Mouse (Mus musculus): ENCODE measurements around the gene Acads.
"Not testable (repeated sequence)": the region's sequence is repeated elsewhere in the genome, so short reads cannot be mapped to it uniquely, and the experiment has no call there.

Acads gene

DNA sequence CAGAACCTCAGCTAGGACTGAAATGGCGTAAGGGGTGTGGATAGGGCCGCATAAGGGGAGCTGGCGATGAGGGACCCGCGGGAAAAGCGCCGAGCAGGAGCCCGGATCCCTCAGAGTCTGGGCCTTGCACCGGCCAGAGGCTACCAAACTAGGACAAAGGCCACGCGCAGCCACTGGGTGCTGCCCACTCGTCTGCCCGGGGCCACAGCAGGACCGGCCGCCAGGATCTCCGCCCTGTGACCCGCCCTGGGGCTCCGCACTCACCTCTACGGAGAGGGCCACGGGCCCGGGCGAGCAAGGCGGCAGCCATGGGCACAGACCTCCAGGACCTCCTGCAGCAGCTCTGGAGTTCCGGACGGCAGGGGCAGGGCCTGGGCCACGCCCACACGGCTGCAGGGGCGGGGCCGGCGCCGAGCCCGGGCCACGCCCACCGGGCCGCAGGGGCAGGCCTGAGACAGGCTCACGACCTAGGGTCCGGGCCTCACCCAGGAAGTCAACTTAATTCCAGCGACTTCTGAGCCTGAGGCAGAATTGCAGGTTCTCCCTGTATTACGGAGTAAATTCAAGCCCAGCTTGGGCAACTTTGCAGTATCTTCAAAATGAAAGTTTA is at the start of gene Acads:
Acads (minus strand) TSS at position 386 of the 610 bp plus-strand sequence.
- DNase-seq: peak; percentile 95

DNA sequence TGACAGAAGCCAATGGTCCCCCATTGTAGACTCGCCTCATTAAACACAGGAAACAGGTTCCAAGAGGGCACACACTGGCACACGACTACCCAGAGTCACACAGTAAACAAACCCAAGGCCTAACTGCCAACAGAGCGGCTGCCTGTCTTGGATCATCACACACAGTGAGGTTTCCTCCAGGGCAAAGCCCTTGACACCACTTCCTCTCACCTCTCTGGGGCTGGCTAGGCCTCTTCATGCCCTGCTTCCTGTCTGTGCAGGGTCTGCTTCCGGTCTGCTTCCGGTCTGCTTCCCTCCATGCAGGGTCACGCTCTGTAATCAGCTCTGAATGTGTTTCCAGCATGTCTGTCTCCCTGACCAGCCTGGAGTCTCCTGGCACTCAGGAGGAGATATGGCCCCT is 48.2 kb upstream of the Acads start:
- no peak for DNase-seq

DNA sequence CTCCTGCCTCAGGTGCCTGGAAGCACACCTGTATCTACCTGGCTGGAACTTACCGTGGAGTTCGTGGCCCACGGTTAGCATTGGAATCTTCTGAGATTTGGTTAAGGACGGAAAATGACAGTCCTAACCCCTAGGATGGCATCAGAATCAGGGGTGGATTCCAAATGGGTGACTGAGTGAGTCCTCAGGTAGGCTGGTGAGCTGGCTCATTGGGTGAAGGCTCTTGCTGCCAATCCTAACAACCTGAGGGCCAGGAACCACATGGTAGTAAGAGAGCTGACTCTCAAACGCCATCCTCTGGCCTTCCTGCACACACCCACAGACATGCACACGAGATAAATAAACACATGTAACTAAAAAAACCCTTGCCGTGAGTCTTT is 47.7 kb upstream of the Acads start:
- DNase-seq: no peak

DNA sequence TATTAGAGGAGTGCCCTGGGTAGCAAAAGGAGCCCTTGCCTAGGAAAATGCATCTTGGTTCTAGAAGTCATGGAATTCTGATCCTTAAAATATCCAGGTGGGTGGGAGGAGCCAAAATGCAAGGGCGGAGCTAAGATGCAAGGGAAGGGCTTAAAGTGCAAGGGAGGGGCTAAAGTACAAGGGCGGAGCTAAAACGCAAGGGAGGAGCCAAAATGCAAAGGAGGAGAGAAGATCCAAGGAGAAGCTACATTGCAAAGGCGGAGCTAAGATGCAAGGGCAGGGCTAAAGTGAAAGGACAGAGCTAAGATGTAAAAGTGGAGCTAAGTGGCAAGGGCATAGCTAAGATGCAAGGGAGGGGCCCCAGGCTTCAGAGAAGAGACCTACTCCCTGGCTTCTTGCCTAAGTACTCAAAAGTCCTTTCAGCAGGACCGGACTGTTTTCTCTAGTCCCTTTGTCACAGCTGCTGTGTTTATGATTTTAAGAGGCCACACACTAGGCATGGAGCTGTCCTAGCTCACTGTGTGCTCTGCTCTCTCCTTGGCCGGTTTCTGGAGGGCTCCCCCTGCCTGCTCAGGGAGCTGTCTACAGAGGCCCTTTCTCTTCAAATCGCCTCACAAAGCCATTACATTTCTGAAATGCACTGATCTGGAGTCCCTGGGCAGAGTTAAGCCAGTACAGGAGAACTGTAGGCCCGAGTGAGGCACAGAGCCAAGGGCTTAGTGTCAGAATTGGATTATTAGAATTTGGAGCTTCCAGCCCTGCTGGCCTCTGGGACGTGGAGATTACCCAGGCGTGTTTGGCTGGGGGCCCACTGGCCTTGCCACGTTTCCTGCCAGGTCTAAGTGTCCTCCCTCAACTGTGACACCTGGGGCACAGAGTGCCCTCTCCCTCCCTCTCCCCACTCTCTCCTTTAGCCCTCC is 47.0 kb upstream of the Acads start:
- peak; percentile 85 for DNase-seq

DNA sequence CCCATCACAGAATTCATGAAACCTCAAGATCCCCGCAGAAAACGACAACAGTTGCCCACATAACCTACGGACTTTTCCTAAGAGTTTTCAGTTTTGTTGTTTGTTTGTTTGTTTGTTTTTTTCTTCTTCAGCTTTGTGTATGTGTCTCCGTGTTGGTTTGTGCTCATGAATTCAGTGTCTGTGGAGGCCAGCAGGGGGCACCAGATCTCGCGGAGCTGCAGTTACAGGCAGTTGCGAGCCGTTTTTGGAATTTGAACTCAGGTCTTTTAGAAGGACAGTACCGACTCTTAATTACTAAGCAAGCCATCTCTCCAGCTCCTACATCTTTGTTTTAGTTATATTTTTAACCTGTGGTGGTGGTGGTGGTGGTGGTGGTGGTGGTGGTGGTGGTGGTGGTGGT is 46.2 kb upstream of the Acads start:
- no peak for DNase-seq

DNA sequence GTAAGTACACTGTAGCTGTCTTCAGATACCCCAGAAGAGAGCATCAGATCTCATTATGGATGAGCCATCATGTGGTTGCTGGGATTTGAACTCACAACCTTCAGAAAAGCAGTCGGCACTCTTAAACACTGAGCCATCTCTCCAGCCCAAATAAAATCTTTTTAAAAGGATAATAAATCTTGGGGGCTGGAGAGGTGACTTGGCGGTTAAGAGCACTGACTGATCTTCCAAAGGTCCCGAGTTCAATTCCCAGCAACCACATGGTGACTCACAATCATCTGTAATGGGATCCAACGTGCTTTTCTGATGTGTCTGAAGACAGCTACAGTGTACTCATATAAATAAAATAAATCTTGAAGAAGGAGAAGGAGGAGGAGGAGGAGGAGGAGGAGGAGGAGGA is 45.3 kb upstream of the Acads start:
- DNase-seq: not testable (repeated sequence)

DNA sequence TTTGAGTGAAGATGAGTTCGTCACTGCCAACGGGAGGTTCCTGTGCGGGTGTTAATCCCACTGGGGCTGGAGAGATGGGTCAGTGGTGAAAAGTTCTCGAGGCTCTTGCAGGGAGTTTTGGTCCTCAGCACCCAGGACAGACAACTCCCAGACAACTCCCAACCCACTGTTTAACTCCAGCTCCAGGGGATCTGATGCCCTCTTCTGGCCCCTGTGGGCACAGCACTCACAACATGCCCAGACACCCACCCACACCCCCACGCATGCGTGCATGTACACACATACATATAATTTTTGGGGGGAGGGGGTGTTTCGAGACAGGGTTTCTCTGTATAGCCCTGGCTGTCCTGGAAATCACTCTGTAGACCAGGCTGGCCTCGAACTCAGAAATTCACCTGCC is 44.4 kb upstream of the Acads start:
- DNase-seq: peak; percentile 81

DNA sequence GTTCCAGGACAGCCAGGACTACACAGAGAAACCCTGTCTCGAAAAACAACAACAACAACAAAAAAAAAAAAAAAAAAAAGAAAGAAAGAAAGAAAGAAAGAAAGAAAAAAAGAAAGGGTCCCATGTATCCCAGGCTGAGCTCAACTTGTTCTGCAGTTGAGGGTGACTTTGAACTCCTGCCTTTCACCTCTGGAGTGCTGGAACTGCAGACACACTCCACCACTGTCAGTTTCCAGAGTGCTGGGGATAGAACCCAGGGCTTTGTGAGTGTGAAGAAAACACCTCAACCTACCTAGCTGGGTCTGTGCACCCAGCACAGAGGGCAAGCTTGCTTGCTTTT is 42.8 kb upstream of the Acads start:
- DNase-seq: not testable (repeated sequence)

DNA sequence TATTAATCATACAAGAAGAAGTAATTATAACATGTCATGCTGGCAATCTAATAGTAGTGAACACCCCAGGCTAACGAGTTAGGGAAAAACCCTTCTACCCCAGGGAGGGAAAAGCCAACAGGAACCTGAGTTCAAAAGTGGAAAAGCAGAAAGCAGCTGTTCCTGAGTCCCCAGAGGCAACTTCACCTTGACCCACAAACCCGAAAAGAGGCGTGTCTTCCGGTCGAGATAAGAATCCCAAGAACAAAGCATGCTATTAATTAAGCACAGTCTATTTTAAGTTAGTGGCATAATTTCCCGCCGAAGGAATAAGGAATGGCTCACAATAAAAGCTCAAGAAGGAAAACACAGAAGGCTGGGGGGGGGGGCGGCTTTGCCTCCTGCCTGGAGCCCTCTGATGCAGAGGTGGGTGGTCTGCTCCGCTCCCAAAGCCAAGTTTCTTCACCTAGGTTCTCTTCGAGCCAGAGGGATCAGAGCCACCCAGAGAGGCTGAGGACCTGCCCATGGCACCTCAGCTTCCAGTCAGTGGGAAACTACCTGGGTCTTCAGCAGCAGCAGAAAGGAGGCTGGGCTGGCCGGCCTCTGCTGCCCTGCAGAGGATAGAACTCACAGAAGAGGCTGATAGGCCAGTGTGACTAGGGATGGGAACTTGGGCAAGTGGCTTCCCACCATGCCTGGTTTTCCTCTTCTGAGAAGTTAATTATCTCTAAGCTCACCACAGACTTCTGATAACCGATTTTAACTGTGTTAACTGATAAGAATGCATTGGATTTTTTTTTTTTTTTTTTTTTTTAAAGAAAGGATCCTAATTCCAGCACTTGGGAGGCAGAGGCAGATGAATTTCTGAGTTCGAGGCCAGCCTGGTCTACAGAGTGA is 42.2 kb upstream of the Acads start:
- no peak for DNase-seq

DNA sequence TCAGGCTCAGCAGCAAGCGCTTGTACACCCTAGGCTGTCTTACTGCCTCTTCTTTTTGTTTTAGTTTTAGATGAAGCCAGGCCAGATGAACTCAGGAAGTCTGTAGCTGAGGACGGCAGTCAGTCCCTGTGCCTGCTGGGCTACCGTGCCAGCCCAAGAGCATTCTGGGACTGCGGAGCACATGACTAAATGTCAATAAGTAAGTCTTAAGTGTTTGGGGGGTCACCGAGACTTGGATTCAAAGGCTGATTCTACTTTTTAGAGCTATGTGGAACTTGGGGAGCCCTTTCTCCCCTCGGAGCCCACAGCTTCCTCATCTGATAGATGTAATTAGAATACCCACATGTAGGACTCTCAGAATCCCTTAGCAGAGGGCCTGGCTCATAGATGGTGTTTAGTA is 41.5 kb upstream of the Acads start:
- no peak for DNase-seq

DNA sequence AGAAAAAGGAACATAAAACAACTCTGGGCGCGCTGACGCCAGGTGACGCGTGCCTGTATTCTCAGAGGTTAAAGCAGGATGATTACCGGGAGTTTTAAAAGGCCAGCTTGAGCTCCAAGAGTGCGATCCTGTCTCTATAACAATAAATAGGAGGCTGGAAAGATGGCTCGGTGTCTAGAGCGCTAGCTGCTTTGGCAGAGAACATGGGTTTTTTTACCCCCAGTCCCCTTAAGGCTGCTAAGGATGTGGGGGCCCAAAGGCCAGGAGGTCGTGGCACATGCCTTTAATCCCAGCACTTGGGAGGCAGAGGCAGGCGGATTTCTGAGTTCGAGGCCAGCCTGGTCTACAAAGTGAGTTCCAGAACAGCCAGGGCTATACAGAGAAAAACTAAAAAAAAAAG is 40.0 kb upstream of the Acads start:
- no peak for DNase-seq

DNA sequence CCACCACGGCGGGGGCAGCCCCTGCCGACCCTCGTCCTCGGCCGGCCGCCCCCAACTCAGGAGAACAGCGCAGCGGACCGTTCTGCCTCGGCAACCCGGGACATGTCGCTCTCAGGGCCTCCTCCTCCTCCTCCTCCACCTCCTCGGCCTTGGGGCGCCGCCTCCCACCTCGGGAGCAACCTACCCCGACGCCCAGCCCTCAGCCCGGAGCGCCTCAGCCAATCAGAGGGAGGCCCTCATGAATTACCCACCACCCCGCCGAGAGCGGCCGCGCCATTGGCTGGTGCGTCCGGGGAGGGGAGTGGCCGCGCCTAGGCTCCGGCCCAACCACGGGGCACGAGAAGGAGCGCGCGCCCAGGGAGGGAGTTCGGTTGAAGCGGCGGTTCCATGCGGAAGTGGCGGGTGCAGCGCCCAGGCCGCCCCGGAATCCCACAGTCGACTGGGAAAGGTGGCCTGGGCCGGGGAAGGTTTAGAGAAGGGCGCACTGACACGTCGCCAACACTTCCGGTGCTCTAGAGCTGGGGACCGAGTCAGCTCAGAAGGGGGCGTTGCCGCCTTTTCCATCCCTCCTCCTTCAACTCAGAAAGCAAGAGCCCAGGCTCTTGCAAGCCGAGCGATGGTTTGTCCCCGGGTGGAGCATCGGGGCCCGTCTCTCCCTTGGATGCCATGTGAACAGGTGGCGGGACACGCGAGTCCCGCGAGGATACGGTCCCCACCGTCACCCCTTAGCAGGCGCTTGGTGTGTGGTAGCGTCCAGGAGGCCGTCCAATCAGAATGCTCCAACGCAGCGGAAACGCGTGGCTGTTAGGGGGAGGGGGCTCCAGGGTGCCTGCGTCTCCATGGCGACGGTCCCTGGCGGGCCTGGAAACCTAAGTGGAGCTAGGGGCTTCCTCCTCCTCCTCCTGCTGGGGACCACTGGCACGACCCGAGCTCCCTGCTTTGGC is 39.2 kb upstream of the Acads start, which contains the start of gene Mlec:
Mlec (minus strand) TSS at position 140 of the 944 bp plus-strand sequence.
- DNase-seq: peak; percentile 99

DNA sequence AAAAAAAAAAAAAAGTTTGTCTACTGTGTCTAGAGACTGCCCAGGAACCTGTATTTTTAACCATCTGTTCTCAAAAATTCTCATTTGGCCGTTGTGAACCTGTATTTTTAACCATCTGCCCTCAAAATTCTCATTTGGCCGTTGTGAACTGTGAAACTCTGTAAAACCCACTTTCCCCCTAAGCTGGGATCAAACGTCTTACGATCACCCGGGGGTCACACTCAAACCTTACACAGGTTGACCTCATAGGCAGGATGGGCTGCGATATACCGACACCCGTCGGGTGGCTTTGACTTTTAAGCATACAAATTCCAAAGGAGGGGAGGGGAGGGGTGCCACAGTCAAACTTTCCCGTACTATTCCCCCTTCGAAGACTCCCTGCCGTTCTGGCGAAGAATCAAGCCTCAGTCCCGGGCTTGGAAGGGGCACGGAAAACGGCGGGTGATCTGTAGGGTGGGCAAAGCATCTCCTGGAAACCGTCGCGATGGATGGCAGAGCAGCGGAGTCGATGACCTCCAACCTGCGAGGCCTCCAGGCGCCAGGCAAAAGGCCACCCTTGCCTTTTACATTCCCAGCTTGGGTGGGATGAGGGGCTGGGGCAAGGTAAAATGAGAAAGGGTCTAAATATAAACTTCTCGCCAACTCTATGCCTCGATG is 37.9 kb upstream of the Acads start:
- DNase-seq: no peak

DNA sequence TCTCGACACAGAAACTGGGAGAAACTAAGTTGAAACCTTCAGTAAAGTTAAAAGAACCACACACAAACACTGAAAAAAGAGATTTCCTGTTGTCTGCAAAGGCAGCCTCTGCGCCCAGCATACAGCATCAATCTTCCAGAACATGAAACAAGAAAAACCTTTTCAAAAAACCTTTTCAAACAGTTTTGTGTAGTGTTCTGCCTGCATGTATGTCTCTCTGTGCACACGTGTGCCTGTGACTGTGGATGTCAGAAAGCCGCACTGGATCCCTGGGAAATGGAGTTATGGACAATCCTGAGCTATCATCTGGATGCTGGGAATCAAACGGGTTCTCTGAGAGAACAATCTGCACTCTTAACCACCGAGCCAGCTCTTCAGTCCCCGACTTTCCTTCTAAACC is 37.3 kb upstream of the Acads start:
- no peak for DNase-seq

DNA sequence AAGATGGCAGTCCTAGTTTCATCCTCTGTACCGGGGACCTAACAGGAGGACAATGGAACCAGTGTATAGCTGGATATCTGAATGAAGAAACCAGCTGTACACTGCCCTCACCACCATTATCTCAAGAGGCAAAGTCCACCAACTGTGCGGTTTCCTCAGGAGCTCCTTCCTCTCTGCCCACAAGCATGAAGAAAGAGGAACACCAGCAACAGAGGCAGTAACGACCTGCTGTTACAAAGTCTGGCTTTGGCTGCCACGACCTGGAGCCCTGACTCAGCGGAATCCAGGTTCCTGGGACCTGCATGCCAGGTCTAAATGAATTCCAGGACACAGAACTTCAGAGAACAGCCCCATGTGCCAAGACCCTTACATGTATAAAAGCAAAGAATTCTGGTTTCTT is 36.7 kb upstream of the Acads start:
- DNase-seq: peak; percentile 88

DNA sequence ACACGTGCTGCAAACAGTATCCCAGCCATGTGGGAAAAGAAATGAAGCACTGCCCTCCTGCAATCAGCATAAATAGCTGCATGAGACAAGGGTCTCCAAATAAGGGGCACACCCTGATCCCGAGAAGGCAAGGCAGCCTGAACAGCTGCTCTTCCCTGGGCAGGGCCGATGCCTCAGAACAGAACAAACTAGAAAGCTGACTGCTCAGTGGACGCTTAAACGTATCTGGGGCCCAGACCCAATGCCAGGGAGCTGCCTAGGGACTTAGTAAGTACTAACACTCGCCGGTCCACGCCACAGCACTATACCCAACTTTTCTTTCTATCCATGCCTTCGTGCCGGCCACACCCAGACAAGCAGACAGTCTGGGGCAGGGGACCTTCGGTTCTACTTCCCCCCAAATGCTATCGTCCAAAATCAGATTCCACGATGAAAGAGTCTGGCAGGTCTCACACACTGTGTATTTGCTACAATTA is 36.0 kb upstream of the Acads start:
- peak; percentile 27 for DNase-seq

DNA sequence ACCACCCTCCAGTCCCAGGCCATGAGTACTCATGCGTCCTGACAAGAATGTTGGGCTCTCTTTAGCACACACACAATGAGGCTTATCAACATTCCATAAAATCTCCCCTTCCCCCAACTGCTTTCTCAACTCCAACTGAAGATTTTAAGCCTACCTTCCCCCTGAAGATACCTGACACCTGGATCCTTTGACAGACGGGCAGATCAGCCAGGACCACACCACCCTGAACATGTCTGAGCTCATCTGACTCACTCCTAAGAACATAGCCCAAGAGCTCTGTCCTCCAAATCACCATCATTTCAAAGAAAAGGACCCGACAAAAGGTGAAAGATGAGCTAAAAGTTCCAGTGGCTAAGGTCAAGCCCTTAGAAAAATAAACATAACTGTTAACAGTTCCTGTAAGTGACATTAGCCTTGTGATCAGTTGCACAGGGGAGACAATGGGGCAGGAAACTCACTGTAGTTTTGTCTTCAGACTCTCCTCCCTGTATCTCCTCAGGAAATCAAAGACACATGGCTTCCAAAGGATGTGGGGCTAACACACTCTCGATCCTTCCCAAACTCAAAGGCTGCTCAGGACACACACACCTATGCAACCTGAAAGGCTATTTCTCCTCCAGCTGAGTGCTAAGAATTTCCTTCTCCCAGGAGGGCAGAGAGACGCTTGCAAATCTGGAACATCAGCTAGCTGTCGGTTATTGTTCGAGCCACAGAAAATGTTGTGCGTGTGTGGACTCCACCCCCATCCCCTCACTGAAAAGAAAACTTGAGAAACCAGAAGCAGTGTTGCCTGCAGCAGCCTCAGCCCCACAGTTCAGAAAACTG is 33.2 kb upstream of the Acads start:
- peak; percentile 40 for DNase-seq

DNA sequence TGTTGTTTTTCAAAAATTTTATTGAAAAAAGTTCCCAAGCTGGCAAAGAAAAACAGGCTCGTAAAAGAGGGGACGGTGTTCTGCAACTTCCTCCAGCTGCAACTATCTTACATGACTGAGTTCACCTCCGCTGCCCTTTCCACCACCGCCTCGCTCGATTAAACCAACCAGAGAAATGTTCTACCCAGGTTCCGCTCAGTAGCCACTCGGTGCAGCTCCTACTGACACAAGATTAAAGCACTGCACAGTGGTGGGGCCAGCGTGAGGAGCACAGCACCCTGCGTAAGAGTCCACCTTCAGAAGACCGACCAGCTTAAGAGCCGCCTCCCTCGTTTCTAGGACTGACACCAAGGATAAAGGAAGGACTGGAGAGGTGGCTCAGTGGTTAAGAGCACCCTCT is 32.3 kb upstream of the Acads start:
- DNase-seq: peak; percentile 84

DNA sequence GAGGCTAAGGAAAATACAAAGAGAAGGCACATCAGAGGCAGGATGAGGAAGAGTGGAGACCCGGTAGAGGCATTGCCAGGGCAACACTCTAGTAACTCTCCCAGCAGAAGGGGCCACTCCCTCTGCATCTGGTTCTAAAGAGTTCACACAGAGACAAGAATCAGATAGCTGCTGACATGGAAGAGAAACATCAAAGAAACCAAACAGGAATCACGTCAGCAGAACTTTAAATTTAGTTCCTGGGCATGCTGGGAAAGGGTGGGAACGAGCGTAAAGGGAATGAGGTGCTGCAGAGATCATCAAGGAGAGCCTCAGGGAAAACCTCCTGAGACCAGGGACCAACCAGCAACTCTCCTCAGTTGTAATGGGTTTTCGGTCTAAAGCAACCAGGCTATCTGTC is 31.8 kb upstream of the Acads start:
- DNase-seq: no peak

DNA sequence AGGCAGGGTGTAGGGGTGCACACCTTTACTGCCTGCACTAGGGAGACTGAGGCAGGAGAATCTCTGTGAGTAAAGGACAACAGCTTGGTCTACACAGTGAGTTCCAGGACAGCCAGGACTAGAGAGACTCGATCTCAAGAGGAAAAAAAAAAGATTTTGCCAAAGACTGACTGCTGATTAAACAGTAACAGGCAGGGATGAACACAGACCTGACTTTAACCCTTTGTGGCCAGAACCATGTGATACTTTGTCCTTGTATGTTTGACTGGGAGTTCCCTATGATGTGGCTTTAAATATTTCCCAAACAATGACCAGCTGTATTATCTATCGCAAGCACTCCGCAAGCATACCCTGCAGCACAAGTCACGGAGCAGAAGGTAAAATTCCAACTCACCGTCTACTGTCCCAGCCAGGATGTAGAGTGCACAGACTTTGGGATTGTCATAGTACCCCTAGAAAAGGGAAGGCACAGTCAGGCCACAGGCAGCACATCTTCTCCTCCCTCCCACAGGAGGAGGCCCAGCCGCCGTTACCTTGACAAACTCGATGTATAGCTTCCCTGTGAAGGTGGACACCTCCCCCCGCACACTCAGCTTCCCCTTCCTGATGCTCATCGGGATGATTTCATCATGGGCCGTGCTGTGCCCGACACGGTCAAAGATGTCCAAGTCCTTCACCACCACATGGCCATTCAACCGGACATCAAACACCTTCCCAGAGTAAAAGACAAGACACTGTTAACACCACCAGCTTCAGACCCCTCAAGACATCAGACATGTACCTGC is 30.7 kb upstream of the Acads start:
- peak; percentile 81 for DNase-seq

Data from kidney, adult 9 months (tissue).